Mouse (Mus musculus) v-Abl transformed pro-B cells (cell line): ENCODE results near the gene Synpo2.

ENCODE experiments used
- in situ Hi-C, 2 experiments: fragments of 400-800 bp; cut with MboI; formaldehyde crosslinking; loops; one replicate each; pipeline ENCODE4 v1.15.1; 2025; ENCODE audit not compliant: unreplicated experiment in 2 of 2

Synpo2 gene

DNA sequence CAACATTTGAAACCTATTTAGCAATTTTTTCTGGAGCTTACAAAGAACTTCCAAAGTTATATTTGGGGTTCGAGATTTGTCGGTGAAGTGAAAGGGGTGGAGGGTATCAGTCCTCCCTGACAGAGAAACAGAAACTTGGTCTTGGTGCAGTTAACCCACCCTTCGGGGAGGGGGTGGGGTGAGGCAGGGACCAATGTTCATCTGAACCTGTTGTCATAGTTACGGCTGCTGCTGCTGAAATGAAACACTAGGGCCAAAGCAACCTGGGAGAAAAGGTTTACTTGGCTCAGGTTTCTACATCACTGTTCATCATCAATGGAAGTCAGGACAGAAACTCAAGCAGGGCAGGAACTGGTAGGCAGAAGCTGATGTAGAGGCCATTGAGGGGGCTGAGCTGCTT lies 66.6 kb downstream of the Synpo2 start:
- in situ Hi-C loops: loop anchor here (10.0 to 25.0 kb wide), 5 partner anchors 185 to 1418 kb away; partner anchors contain the start of gene 1700003H04Rik (in 2 of the 2)

DNA sequence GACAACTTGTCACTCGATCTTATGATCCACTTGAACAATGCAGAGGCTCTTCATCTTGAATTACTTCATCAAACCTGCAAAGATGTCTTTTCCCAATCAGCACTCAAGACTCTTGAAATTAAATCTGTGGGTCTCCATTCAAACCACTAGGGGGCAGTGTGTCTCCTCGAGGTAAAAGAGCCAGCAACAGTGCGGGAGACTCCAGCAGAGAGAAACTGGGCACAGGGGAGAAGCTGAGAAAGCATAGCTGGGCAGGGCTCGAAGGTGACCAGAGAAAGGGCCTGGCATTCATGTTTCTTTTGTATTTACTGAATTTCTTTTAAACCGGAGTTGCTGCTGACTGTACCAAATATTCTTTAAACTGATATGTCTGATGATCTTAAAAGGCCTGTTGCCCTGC lies 67.1 kb downstream of the Synpo2 start:
- in situ Hi-C loops: loop anchor here (10.0 to 25.0 kb wide), 5 partner anchors 186 to 1418 kb away; partner anchors contain the start of gene 1700003H04Rik (in 2 of the 2)

DNA sequence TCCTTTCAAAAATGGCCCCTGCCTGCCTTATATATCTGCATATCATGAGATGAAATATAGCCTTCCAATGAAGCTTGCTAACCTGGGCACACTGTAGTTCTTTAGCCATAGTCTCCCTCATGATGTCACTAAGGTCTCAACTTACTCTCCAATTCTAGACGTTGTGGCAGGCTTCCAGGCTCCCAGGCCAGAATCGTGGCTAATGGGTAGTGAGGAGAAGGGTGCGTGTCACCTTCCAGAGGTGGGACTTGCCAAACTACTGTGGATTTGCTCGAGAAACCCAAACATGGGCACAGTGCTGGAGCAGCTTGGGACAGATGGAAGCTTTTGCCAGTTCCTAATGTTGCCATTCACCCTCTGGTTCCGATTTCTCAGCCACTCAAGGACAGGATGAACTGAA lies 69.5 kb downstream of the Synpo2 start:
- in situ Hi-C loops: loop anchor here (10.0 to 25.0 kb wide), 5 partner anchors 188 to 1421 kb away; partner anchors contain the start of gene 1700003H04Rik (in 2 of the 2)

DNA sequence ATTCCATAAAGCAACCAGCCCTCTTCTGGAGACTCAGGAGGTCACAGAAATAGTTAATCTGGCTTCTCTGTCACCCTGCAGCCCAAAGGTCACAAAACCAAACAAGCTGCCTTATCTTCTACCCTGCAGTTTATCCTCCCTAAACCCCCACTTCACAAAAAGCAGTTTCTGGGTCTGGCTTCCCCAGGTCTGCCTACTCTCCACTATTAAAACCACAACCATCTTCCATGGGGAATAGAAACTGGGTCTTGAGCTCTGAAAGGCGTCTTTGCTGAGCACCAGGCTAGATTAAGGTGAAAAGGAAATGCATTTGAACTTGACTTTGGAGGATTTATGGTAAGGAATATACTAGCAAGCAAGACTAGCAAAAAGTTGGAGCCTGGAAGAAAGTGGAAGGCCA lies 71.8 kb downstream of the Synpo2 start:
- in situ Hi-C loops: loop anchor here (5.0 to 25.0 kb wide), 6 partner anchors 158 to 1423 kb away; partner anchors contain the start of gene 1700003H04Rik (in 2 of the 2)

DNA sequence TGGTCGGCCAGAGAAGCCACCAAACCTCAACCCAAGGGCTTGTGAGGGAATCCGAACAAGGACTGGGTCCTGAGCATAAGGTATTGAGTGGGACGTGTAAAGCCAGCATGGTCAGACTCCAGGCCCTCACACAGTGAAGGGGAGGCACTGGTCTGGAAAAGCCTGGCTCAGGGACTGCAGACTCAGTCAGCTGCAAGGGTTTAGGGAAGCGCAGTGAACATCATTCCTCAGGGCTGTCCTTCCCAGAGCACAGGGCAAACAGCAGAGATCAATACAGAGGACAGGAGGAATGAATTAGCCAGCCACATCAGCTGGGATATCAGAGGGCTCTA lies 72.8 kb downstream of the Synpo2 start:
- in situ Hi-C loops: loop anchor here (5.0 to 25.0 kb wide), 6 partner anchors 159 to 1424 kb away; partner anchors contain the start of gene 1700003H04Rik (in 2 of the 2)

GRCm38 (mm10) chr3:123162289-123163191 lies 73.4 kb downstream of the Synpo2 start:
- in situ Hi-C loops: loop anchor here (5.0 to 25.0 kb wide), 6 partner anchors 160 to 1425 kb away; partner anchors contain the start of gene 1700003H04Rik (in 2 of the 2)

DNA sequence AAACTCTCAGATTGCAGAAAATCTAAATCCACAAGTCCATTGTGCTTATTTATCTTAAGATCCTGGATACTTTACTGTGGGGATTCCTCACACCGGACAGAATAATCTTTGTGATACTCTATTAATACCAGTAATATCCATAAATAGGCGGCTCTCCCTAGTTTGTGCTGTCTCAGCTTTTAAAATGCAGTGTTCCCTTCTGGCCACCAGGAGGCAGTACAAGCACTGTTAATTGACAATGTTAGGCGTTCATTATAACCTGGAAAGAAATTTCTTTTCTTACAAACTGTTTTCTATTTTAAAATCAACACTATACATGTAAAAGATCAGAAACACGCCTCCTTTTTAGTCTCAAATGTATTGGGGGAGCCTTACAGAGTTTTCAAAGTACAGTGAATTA lies 75.2 kb downstream of the Synpo2 start:
- in situ Hi-C loops: loop anchor here (5.0 to 25.0 kb wide), 6 partner anchors 162 to 1427 kb away; partner anchors contain the start of gene 1700003H04Rik (in 2 of the 2)

- in situ Hi-C loops: loop anchor here (5.0 to 25.0 kb wide), 3 partner anchors 1103 to 1428 kb away; partner anchors contain the start of gene 1700003H04Rik (in 2 of the 2)
These were observed 76.7 kb downstream of the Synpo2 start for GRCm38 (mm10) chr3:123159139-123159824.

DNA sequence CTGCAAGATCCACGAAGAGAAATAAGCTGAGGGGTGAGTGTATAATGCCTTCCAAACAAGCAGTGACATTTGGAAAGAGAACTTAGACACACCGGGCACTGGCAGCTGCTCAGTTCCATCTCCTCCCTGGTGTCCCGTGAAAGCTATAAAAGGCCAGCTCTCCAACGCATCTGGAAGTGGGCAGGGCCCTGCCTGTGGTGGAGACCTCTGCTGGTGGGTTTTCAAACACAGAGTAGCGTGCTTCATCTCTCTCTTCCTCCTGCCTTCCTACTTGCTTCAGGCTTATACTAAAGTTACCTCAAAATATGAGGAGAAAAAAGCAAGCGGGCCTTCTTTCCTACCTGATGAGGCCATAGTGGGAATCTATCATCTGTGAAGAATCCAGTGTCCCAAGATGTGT lies 77.4 kb downstream of the Synpo2 start:
- in situ Hi-C loops: loop anchor here (5.0 to 25.0 kb wide), 3 partner anchors 1104 to 1429 kb away; partner anchors contain the start of gene 1700003H04Rik (in 2 of the 2)

DNA sequence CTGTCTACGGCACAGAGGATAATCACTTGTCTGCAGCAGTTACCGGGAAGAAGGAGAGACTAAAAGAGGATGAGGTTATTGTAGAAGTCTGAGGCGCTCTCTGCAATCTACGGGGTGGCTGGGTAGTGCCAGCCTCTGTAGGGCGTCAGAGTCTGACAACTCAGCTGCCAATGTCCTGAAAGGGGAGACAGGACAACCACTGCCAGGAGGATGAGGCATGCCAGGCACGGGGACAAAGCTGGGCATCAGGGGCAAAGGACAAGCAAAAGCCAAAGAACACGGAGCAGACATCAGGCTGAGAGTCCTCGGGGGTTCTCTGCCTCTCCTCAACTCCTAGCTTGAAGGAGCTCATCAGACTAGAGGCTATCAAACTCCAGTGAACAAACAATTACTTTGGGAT lies 82.6 kb downstream of the Synpo2 start:
- in situ Hi-C loops: loop anchor here (25.0 kb wide), 2 partner anchors 1109 to 1434 kb away; partner anchors contain the start of gene 1700003H04Rik (in 2 of the 2)

- in situ Hi-C loops: loop anchor here (25.0 kb wide), 2 partner anchors 1109 to 1434 kb away; partner anchors contain the start of gene 1700003H04Rik (in 2 of the 2)
These were observed 83.0 kb downstream of the Synpo2 start for GRCm38 (mm10) chr3:123152911-123153310.

GRCm38 (mm10) chr3:123150523-123151135 lies 85.3 kb downstream of the Synpo2 start:
- in situ Hi-C loops: loop anchor here (25.0 kb wide), 2 partner anchors 1112 to 1437 kb away; partner anchors contain the start of gene 1700003H04Rik (in 2 of the 2)

- in situ Hi-C loops: loop anchor here (25.0 kb wide), 2 partner anchors 1113 to 1438 kb away; partner anchors contain the start of gene 1700003H04Rik (in 2 of the 2)
These were observed 86.4 kb downstream of the Synpo2 start for GRCm38 (mm10) chr3:123149380-123150162.

DNA sequence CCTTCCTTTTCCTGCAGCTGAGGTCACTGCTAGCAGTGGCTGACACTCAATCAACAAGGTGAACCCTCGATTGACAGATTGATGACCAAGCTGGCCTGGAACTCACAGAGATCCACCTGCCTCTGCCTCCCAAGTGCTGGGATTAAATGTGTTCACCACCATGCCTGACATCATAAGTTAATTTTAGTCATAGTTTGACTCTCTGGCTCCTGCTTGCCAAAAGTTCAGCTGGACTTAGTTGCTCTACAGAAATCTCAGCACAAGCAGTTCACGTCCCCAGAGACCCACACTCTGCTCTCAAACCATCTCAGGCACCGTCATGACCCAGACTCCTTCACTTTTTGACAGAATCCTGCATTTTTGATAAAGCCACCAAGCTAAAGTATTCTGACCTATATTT lies 87.3 kb downstream of the Synpo2 start:
- in situ Hi-C loops: no loop called here

- in situ Hi-C loops: no loop called here
These were observed 89.4 kb downstream of the Synpo2 start for GRCm38 (mm10) chr3:123146557-123146956.

- in situ Hi-C loops: no loop called here
These were observed 90.0 kb downstream of the Synpo2 start for GRCm38 (mm10) chr3:123145942-123146341.

DNA sequence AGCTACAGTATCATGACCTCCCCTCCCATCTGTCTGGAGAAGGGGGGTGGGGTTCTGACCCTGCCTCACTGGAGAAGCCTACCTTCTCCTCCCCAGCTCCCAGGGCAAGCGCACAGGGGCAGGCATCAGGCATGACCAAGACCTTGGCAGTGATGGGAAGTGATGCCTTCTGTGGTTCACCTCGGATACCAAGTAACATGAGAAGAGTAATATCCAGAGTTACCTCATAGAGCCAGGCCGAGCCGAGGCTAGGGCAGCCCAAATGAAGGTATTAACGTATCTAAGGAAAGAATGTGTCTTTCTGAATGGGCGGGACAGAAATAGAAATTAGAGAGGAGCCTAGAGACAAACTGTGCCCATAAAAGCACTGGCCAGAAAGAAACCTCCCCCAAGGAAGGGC lies 92.5 kb downstream of the Synpo2 start:
- in situ Hi-C loops: no loop called here

DNA sequence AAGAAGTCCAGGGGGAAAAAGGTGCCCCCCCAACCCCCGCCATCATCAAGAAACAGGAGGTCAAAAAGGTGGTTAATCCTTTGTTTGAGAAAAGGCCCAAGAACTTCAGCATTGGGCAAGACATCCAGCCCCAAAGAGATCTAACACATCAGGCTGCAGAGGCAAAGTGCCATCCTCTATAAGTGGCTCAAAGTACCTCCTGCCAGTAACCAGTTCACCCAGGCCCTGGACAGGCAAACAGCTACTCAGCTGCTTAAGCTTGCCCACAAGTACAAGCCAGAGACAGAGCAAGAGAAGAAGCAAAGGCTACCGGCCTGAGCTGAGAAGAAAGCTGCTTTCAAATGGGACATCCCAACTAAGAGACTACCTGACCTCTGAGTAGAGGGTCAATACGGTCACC lies 93.7 kb downstream of the Synpo2 start:
- in situ Hi-C loops: no loop called here

DNA sequence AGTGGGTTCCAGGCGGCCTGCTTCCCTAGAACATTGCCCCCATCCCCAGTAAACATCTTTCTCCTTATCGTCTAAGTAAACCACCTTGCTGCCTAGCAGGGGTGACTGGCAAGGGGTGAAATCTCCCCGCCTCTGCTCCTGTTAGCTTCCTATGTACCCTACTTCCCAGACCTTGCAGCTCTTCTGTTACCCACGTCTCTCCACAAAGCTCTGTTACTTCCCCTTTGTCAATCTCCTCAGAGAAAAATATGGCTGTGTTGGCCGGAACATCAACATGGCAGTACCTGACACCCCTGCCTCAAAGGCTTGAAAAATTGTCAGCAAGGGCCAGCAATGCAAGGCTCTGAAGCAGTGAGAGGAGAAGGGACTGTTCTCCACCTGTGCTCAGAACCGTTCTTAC lies 94.9 kb downstream of the Synpo2 start:
- in situ Hi-C loops: no loop called here
